Mouse (Mus musculus): Measurements from ENCODE around the gene Gm15517. TPM values are rescaled to one million over a fixed set of nuclear protein-coding genes. Genes with fewer than 3 reads are reported as not detected.

Gene Gm15517
- polyA plus RNA-seq, 1 experiment from 2014 or later = not detected

DNA sequence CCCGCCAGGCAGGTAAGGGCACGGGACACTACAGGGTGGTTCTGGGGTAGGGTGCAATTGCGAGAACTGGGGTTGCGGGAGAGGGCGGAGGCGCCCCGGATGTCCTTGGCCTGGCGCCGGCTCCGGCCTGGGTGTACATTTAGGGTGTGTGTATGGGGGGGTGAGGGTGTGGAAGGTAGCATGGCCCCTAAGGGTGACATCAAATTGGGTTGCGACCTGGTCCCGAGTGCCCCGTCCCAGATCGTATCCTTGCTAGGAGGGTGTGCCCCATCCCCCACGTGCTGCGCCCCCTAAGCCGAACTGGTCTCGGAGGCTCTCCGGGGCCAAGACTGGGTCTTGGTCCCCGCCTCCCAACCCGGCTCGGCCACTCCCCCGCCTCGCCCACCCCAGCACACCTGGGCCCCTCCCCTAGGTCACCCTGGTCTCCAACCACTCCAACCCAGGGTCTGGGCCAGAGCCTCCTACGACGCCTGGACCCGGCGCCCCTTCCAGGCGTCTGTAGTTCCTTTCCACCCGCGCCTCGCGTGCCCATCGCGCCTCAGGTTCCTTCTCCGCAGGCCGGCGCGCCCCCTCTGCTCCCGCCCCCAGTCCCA lies 49.1 kb downstream of the Gm15517 start:
- DNase-seq (ENCODE audit: low spot score) (no peak), ATAC-seq (replicated peaks; ENCODE audit: low FRiP score) (no peak)
- peak overlapping the region; percentile 76 for H3K4me2 ChIP-seq
- peaks cover 15% of the 10 kb centered on the region for H3K4me1 ChIP-seq (replicated peaks; ENCODE audit: control insufficient read depth, insufficient read depth, low read length)
- no peak overlapping the region for H3K27ac ChIP-seq (ENCODE audit: low read depth, low read length)
- peak overlapping the region; percentile 44 for H3K4me3 ChIP-seq (ENCODE audit: low read depth, low read length)
- no peaks in the 10 kb centered on the region for H3K9me3 ChIP-seq (ENCODE audit: control insufficient read depth, low read length)
- 4% methylated on average over 38 of the region's 40 CpGs for WGBS
- H3K36me3 ChIP-seq (ENCODE audit: control insufficient read depth, insufficient read depth, low read length) = no peaks in the 10 kb centered on the region
- H3K27me3 ChIP-seq (replicated peaks; ENCODE audit: control insufficient read depth, insufficient read depth, low read length) = peaks cover 66% of the 10 kb centered on the region
- H3K9ac ChIP-seq (ENCODE audit: low read depth, low read length) = no peak overlapping the region

DNA sequence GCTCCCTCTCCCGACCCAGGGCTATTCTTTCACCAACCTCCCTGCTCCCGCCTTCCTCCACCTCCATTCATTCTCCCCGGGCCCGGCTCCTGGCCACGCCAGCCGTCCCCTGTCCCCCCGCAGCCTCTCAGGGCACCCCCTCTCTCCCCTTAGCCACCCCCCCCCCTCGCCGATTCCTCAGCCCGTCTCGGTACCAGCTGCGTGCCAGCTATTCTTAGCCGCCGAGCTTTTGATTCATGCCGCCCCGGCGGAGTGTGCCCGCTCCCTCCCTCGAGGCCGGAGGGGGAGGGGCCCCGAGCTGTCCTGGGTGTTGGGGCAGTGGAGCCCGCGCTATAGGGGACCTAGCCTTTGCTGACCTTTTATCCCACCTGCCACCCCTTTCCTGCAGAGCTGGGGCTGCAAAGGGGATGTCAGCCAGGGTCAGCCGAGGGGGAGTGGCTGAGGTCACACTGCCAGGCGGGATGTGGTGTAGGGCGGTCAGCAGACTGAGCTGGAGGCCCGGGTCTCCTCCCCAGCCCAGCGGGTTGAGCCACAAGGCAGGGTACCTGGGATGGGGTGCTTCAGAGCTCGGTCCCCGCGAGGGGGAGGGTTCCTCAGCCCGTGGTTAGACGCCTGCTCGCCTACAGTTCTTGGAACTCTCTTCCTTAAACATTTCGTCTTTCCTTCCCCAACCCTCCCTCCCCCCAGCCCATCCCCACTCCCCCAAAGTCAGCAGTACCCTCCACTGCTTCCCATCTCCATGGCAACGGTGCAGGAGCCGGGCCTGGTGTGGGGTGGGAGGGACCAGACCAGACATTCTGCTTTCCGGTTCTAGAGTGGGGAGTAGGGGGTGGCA lies 49.8 kb downstream of the Gm15517 start:
- H3K4me3 ChIP-seq (ENCODE audit: low read depth, low read length) = peak overlapping the region; percentile 44
- peaks cover 10% of the 10 kb centered on the region for H3K4me1 ChIP-seq (replicated peaks; ENCODE audit: control insufficient read depth, insufficient read depth, low read length)
- 0 out of 2 replicates have a peak, but pooled peaks have one; percentile 25 for ATAC-seq (replicated peaks; ENCODE audit: low FRiP score)
- H3K9ac ChIP-seq (ENCODE audit: low read depth, low read length) = no peak overlapping the region
- H3K9me3 ChIP-seq (ENCODE audit: control insufficient read depth, low read length) = no peaks in the 10 kb centered on the region
- H3K27ac ChIP-seq (ENCODE audit: low read depth, low read length) = no peak overlapping the region
- H3K4me2 ChIP-seq = peak overlapping the region; percentile 76
- H3K27me3 ChIP-seq (replicated peaks; ENCODE audit: control insufficient read depth, insufficient read depth, low read length) = peaks cover 70% of the 10 kb centered on the region
- no peaks in the 10 kb centered on the region for H3K36me3 ChIP-seq (ENCODE audit: control insufficient read depth, insufficient read depth, low read length)
- no peak for DNase-seq (ENCODE audit: low spot score)
- WGBS = 2% methylated on average over 38 of the region's 38 CpGs

Other genes with a start within 250 kb of the Gm15517 start
- gene Klk1b26, start 249.3 kb upstream of the Gm15517 start, polyA plus RNA-seq (2014; fragmentation: Nextera tagmentation; extraction: Ambion mirVana) = not detected in 2 replicates
- gene Klk1b27, start 209.2 kb upstream of the Gm15517 start, polyA plus RNA-seq (2014; fragmentation: Nextera tagmentation; extraction: Ambion mirVana) = not detected in 2 replicates
- not detected in 2 replicates for gene Klk1b21, start 159.1 kb upstream of the Gm15517 start, polyA plus RNA-seq (2014; fragmentation: Nextera tagmentation; extraction: Ambion mirVana)
- not detected in 2 replicates for gene Klk1b22, start 148.8 kb upstream of the Gm15517 start, polyA plus RNA-seq (2014; fragmentation: Nextera tagmentation; extraction: Ambion mirVana)
- gene Klk1b16, start 124.7 kb upstream of the Gm15517 start, polyA plus RNA-seq (2014; fragmentation: Nextera tagmentation; extraction: Ambion mirVana) = not detected in 2 replicates
- gene Klk1b24, start 73.2 kb upstream of the Gm15517 start, polyA plus RNA-seq (2014; fragmentation: Nextera tagmentation; extraction: Ambion mirVana) = not detected in 2 replicates
- gene Klk1b3, start 63.3 kb upstream of the Gm15517 start, polyA plus RNA-seq (2014; fragmentation: Nextera tagmentation; extraction: Ambion mirVana) = not detected in 2 replicates
- gene Klk1b4, start 54.0 kb upstream of the Gm15517 start, polyA plus RNA-seq (2014; fragmentation: Nextera tagmentation; extraction: Ambion mirVana) = not detected in 2 replicates
- not detected in 2 replicates for gene Klk1b5, start 45.5 kb upstream of the Gm15517 start, polyA plus RNA-seq (2014; fragmentation: Nextera tagmentation; extraction: Ambion mirVana)
- not detected in 2 replicates for gene Klk1, start 36.1 kb upstream of the Gm15517 start, polyA plus RNA-seq (2014; fragmentation: Nextera tagmentation; extraction: Ambion mirVana)
- not detected in 2 replicates for gene Gm36864, start 25.3 kb upstream of the Gm15517 start, polyA plus RNA-seq (2014; fragmentation: Nextera tagmentation; extraction: Ambion mirVana)
- gene 1700028J19Rik, start 14.8 kb upstream of the Gm15517 start, polyA plus RNA-seq (2014; fragmentation: Nextera tagmentation; extraction: Ambion mirVana) = 1.5 and 2.0 TPM in 2 replicates
- gene 2410002F23Rik, start 14.7 kb upstream of the Gm15517 start, polyA plus RNA-seq (2014; fragmentation: Nextera tagmentation; extraction: Ambion mirVana) = 109 and 117 TPM in 2 replicates
- gene Acp4, start 4.1 kb upstream of the Gm15517 start, polyA plus RNA-seq (2014; fragmentation: Nextera tagmentation; extraction: Ambion mirVana) = not detected in 2 replicates
- 0.90 and 1.1 TPM in 2 replicates for gene Clec11a, start 45.5 kb downstream of the Gm15517 start, polyA plus RNA-seq (2014; fragmentation: Nextera tagmentation; extraction: Ambion mirVana)
- 0.62 and 0.69 TPM in 2 replicates for gene Shank1, start 48.8 kb downstream of the Gm15517 start, polyA plus RNA-seq (2014; fragmentation: Nextera tagmentation; extraction: Ambion mirVana)
- gene Syt3, start 122.7 kb downstream of the Gm15517 start, polyA plus RNA-seq (2014; fragmentation: Nextera tagmentation; extraction: Ambion mirVana) = 0.35 and 0.40 TPM in 2 replicates
- gene 1700008O03Rik, start 124.4 kb downstream of the Gm15517 start, polyA plus RNA-seq (2014; fragmentation: Nextera tagmentation; extraction: Ambion mirVana) = 0.83 and 0.93 TPM in 2 replicates
- gene Lrrc4b, start 167.6 kb downstream of the Gm15517 start, polyA plus RNA-seq (2014; fragmentation: Nextera tagmentation; extraction: Ambion mirVana) = 0.25 and 0.52 TPM in 2 replicates
- gene Aspdh, start 203.9 kb downstream of the Gm15517 start, polyA plus RNA-seq (2014; fragmentation: Nextera tagmentation; extraction: Ambion mirVana) = 5.6 and 6.4 TPM in 2 replicates
- 145 and 146 TPM in 2 replicates for gene Josd2, start 206.5 kb downstream of the Gm15517 start, polyA plus RNA-seq (2014; fragmentation: Nextera tagmentation; extraction: Ambion mirVana)
- gene Emc10, start 235.1 kb downstream of the Gm15517 start, polyA plus RNA-seq (2014; fragmentation: Nextera tagmentation; extraction: Ambion mirVana) = 72.8 and 75.2 TPM in 2 replicates
- 4.7 and 5.9 TPM in 2 replicates for gene Fam71e1, start 235.1 kb downstream of the Gm15517 start, polyA plus RNA-seq (2014; fragmentation: Nextera tagmentation; extraction: Ambion mirVana)

Measured in liver, embryonic 11.5 days (tissue).